Mouse (Mus musculus): ENCODE measurements around the gene Atr. TPM values are rescaled to one million over a fixed set of nuclear protein-coding genes. Genes with fewer than 3 reads are reported as not detected.

Atr gene
- polyA plus RNA-seq, 1 experiment from 2014 or later, result 8.4 TPM

DNA sequence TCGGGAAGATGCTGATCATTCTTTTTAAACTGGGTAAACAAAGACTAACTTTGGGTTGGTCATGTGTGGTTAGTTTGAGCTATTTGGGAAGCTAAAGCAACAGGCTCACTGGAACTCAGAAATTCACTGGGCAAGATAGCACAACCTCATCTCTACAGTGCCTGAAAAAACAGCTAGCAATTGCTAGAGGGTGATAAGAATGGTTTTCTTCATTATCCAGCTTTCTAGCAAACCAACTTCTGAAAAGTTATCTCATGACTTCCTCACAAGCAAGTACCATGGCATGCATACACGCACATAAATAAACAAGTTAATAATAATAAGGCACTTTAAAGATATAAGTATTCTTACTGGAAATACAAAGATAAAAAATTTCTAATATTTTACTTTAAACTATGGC, 120.9 kb downstream of the Atr start:
- H3K27ac ChIP-seq, result no peak overlapping the region
- WGBS, result 82% methylated on average over 2 of the region's 2 CpGs
- peaks cover 55% of the 10 kb centered on the region for H3K36me3 ChIP-seq

DNA sequence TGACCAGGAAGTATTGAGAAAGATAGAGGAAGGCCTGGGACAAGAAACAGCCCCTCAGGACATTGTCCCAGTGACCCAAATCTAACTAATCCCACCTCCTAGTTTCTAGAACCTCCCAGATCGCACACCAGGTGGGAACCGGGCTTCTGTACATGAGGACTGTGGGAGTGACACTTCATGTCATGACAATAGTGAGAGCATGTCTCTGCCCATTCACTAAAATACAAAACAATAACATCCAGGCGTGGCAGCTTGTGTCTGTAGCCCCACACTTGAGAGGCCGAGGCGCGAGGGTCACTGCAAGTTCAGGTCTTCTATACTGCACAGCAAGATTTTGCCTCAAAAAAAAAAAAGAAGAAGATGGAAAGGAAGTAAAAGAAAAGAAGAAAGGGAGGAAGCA, 122.5 kb downstream of the Atr start:
- no peak overlapping the region for H3K27ac ChIP-seq
- H3K4me3 ChIP-seq, result no peak overlapping the region
- H3K4me2 ChIP-seq, result no peak overlapping the region
- peaks cover 59% of the 10 kb centered on the region for H3K36me3 ChIP-seq
- H3K9ac ChIP-seq, result no peak overlapping the region
- WGBS, result 91% methylated on average over 6 of the region's 6 CpGs
- H3K27me3 ChIP-seq, result no peaks in the 10 kb centered on the region
- H3K4me1 ChIP-seq (replicated peaks), result no peaks in the 10 kb centered on the region
- ATAC-seq (replicated peaks; ENCODE audit: insufficient number of reproducible peaks, insufficient read depth, low FRiP score, low read depth), result no peak
- no peaks in the 10 kb centered on the region for H3K9me3 ChIP-seq (replicated peaks)

More for the DNA sequence above, 120.9 kb downstream of the Atr start:
- H3K9me3 ChIP-seq (replicated peaks), result no peaks in the 10 kb centered on the region
- no peak overlapping the region for H3K4me3 ChIP-seq
- H3K27me3 ChIP-seq, result no peaks in the 10 kb centered on the region
- no peaks in the 10 kb centered on the region for H3K4me1 ChIP-seq (replicated peaks)
- H3K9ac ChIP-seq, result no peak overlapping the region
- H3K4me2 ChIP-seq, result no peak overlapping the region
- no peak for ATAC-seq (replicated peaks; ENCODE audit: insufficient number of reproducible peaks, insufficient read depth, low FRiP score, low read depth)

DNA sequence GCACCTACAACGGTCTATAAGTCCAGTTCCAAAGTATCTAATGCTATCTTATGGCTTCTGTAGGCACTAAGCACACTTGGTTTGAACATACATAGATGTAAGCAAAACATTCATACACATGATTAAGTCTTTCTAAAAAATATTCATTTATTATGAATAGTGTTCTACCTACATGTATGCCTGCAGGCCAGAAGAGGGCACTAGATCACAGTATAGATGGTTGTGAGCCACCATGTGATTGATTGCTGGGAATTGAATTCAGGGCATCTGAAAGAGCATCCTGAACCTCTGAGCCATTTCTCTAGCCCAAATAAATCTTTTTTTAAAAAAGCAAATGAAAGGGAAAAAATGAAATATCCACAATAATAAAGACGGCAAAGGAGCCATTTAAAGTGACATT, 134.9 kb downstream of the Atr start:
- 92% methylated on average over 2 of the region's 2 CpGs for WGBS
- peaks cover 42% of the 10 kb centered on the region for H3K36me3 ChIP-seq
- no peaks in the 10 kb centered on the region for H3K27me3 ChIP-seq
- no peak overlapping the region for H3K9ac ChIP-seq
- no peak overlapping the region for H3K4me2 ChIP-seq
- no peak overlapping the region for H3K4me3 ChIP-seq
- H3K27ac ChIP-seq, result no peak overlapping the region
- no peaks in the 10 kb centered on the region for H3K4me1 ChIP-seq (replicated peaks)
- no peak for ATAC-seq (replicated peaks; ENCODE audit: insufficient number of reproducible peaks, insufficient read depth, low FRiP score, low read depth)
- no peaks in the 10 kb centered on the region for H3K9me3 ChIP-seq (replicated peaks)

Other genes with a start within 250 kb of the Atr start
- 0.97 and 3.5 TPM in 2 replicates for gene Pcolce2, start 220.0 kb upstream of the Atr start, polyA plus RNA-seq (2015; fragmentation: Nextera tagmentation; extraction: Ambion mirVana)
- 2.7 and 2.9 TPM in 2 replicates for gene Trpc1, start 107.2 kb upstream of the Atr start, polyA plus RNA-seq (2015; fragmentation: Nextera tagmentation; extraction: Ambion mirVana)
- 1.0 and 5.3 TPM in 2 replicates for gene Pls1, start 12.3 kb upstream of the Atr start, polyA plus RNA-seq (2015; fragmentation: Nextera tagmentation; extraction: Ambion mirVana)
- 10.9 and 11.8 TPM in 2 replicates for gene Xrn1, start 97.2 kb downstream of the Atr start, polyA plus RNA-seq (2015; fragmentation: Nextera tagmentation; extraction: Ambion mirVana)